Mouse (Mus musculus): ENCODE measurements around the gene Tmem132a.

The Tmem132a gene

DNA sequence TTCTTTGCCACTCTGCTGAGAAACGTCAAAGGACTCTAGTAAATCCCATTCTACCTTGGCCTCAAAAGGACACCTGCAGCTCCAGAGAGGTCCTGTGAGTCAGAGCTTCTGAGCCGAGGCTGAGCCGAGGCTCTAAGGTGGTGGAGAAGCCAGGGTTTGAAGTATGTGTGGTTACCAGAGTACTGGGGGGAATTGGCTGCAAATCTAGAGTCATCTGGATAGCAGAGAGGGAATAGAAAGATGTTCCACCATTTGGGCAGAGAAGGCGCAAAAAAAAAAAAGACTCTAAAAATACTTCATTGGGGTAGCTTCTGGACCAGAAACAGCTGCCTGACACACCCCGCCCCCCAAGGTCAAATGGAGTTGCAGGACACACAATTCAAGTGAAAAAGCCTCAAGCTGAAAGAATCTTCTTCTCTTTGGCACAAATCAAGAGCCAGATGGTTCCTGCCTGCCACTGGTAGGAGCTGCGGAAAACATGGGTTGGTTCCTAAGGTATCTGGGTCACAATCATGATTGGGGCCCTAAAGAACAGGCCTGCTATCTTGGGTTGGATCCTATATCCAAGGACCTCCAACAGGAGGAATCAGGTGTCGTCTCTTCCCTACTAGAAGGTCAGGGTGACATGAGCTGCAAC, 8.6 kb upstream of the Tmem132a start:
- DNase-seq (ENCODE audit: inconsistent ontology term) = no peak

DNA sequence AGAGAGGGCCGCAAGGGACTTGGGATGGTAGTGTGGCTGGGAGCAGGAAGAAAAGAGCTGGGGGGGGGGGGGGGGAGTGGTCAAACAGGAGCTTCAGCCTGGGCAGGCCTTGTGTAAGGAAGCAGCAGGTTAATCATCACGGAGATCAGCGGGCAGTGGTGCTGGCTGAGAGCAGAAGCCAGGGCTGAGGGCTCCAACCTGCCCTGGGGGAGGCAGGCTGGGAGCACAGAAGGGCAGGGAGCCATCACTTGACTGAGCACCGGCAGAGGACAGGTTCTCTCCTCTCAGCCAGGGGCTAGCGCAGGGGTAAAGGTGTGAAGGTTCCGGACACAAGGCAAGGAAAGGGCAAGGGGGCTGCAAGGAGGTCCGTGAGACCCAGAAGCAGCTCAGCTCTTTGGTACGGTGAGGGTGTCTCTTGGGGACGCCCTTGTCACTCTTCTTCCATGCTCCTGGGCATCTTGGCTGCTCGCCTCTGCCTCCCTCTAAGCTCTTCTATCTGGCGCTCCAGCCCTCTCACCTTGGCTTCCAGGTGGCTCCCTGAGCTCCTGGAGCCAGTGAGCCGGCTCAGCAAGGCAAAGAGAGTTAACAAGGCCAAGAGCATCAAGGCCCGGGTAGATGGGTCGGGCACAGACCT, 1.7 kb upstream of the Tmem132a start:
- DNase-seq (ENCODE audit: inconsistent ontology term) = no peak

- DNase-seq (ENCODE audit: inconsistent ontology term) = no peak
Measured at GRCm38 (mm10) chr19:10870676-10871075, 936 bp upstream of the Tmem132a start.

GRCm38 (mm10) chr19:10869241-10869885, 377 bp downstream of the Tmem132a start:
- DNase-seq (ENCODE audit: inconsistent ontology term) = peak; percentile 90

DNA sequence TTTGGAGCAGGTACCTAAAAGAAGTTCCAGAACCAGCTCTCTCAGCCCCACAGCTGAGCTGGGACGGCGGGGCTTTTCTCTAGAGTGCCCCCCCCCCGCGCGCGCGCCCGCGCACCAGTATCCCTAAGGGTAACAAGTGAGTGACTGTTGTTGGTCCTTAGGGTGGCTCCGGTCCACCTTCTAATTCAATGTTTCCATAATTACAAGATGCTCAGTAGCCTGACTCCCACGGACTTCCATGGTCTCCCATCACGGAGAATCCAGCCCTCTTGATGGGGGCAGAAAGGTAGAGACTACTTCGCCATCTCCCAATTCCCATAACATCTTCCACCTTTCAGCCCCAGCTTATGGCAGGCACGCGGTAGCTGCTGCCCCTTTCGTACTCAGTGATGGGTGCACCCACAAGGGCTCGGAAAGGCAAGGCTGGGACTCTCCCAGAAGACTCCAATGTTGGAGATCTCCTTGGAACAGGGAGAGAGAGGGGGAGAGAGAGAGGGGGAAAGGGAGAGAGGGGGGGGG, 1.1 kb downstream of the Tmem132a start:
- peak; percentile 28 for DNase-seq (ENCODE audit: inconsistent ontology term)

- DNase-seq (ENCODE audit: inconsistent ontology term) = no peak
Measured at GRCm38 (mm10) chr19:10867946-10868622, 1.7 kb downstream of the Tmem132a start.

DNA sequence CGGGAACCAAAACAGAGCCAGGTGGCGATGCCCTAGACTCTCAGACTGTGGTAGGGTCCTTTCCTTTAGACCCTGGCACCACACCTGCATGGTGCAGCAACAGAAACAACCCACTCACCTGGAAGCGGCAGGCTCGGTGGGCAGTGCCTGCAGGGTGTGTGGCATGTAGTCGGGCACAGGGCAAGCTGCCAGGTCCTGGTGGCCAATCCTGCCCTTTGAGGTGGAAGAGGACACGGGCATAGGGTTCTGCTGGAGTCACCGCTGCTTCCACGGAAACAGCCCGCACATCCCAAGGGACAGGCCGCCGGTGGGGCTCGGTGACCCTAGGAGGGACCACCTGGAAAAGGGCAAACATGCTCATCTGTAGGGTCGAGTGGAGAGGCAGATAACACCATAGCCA, 3.4 kb downstream of the Tmem132a start:
- DNase-seq (ENCODE audit: inconsistent ontology term) = no peak

GRCm38 (mm10) chr19:10860072-10860497, 9.7 kb downstream of the Tmem132a start:
- DNase-seq (ENCODE audit: inconsistent ontology term) = no peak

GRCm38 (mm10) chr19:10856520-10856919, 13.2 kb downstream of the Tmem132a start:
- no peak for DNase-seq (ENCODE audit: inconsistent ontology term)

DNA sequence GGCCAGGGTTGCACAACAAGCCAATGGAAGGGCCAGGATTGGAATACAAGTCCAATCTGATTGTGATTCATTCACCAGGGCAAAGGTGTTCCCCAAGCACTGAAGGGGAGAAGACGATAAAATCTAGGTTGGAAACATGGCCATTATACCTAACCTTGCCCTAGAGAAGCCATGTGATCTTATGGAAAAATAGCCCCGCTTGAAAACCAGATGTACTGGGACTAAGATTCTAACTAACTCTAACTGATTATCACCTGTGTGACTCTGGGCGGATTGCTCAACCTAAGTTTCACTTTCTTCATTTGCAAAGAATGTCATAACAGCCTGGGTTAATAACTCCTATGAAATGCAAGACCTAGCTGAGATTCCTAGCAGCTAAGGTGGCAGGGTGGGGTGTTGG, 14.3 kb downstream of the Tmem132a start:
- no peak for DNase-seq (ENCODE audit: inconsistent ontology term)

GRCm38 (mm10) chr19:10847311-10848087, 22.2 kb downstream of the Tmem132a start:
- DNase-seq (ENCODE audit: inconsistent ontology term) = peak; percentile 66

DNA sequence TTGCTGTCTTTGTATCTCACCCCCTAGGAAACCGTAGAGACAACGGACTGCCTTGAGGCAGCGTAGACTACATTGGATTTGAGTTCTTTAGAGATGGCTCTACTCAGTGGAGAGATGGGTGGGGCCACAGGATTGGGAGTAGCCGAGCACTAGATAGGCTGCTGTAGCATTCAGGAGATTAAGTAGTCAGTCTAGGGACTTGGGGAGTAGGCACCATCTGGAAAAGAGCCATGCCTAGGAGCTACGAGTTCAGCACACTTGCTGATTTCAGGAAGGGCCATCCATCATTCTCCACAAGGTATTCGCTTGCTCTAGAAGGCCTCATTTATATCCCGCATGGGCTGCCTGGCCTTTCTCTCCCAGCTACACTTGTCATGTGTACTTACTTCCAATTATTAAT, 23.6 kb downstream of the Tmem132a start:
- no peak for DNase-seq (ENCODE audit: inconsistent ontology term)

DNA sequence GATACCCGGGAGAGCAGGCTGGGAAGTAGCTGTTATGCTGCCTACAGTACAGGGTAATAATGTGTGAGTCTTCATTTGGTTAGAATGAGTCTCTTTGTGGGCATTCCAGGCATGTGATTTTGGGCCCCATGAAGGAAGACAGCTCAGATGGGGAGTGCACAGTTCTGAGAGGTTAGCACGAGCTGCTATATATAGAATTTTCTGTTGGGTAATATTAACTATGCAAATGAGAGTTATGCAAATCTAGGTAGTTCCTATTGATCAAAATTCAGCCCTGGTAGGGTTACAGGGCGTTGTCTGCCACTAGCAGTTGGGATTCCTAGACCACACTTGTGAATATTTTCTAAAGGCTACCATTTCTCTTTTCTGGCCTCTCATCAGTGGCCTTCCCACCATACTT, 24.3 kb downstream of the Tmem132a start:
- DNase-seq (ENCODE audit: inconsistent ontology term) = no peak

DNA sequence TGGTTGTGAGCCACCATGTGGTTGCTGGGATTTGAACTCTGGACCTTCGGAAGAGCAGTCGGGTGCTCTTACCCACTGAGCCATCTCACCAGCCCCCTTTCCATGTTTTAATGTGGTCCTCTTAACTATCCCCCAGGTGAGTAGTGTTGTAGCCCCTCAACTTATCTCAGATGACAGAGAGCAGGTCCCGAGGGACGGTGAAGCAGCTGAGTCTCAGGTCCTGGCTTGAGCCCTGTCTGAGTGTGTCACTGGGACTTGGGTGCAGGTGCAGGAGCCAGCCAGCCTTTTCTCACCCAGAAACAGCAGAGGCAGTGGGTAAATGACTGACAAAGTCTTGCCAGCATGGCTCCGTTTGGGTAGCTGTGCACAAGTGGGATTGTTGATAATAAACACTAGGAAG, 25.5 kb downstream of the Tmem132a start:
- no peak for DNase-seq (ENCODE audit: inconsistent ontology term)

- DNase-seq (ENCODE audit: inconsistent ontology term) = no peak
Measured at GRCm38 (mm10) chr19:10842914-10843313, 26.8 kb downstream of the Tmem132a start.

DNA sequence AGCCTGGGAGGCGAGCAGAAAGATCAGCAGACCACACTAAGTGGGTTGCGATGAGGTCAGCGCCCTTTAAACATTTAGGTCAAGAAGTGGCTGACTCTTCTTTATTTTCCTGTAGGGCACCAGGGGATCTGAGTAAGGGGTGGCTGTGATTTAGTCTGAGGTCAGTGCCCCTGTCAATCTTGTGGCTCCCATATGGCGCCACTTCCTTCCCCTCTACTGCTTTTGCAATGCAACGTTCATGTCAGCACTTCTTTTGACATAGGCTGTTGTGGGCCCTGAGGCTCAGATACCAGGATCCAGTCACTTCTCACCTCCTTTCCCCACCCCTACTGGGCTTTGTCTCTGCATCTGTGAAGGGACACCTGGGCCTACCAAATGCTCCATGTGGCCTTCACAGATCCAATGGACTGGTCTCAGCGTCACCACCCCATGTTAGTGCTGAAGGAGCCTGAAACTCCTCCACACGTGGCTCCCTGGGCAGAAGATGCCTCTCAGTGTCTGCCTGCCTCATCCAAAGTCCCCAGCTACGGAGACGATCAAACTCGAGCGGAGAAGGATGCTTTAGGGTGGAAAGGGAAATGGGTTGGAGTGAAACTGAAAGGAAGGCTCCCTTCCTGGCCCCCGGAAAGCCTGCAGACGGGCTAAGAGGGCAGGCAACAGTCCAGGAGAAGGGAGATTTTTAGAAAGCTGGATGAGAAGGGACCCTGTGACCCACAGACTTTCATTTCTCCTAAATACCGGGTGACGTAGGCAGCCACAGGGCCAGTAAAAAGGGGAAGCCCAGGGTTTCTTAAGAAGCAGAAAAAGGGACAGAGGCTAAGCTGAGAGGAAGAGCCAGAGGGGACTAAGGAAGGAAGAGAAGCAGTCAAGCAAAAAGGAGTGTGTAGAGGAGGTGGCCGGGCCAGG, 27.8 kb downstream of the Tmem132a start:
- peak; percentile 11 for DNase-seq (ENCODE audit: inconsistent ontology term)

- no peak for DNase-seq (ENCODE audit: inconsistent ontology term)
Measured at GRCm38 (mm10) chr19:10839010-10839892, 30.5 kb downstream of the Tmem132a start, which contains the start of gene Slc15a3. TSS of gene Slc15a3 (plus strand) at chr19:10839727.

- no peak for DNase-seq (ENCODE audit: inconsistent ontology term)
Measured at GRCm38 (mm10) chr19:10835671-10836070, 34.1 kb downstream of the Tmem132a start.

DNA sequence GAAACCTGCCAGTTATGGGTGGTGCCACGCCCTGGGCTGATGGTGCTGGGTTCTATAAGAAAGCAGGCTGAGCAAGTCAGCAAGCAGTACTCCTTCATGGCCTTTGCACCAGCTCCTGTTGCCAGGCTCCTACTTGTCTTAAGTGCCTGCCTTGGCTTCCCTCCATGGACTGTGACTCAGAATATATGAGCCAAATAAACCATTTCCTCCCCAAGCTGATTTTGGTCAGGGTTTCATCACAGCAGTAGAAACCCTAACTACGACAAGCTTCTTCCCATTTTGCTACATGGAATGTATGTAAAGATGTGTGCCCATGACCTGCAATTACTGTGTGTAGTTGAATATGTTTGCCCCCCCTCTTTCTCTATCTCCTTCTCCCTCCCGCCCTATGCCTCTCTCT, 36.1 kb downstream of the Tmem132a start:
- DNase-seq (ENCODE audit: inconsistent ontology term) = no peak

All from Muller cell, postnatal 12 days (primary cell).